Mouse (Mus musculus) liver, embryonic 11.5 days (tissue): ENCODE data around the gene Adh6b. TPM values are rescaled to one million over a fixed set of nuclear protein-coding genes. Genes with fewer than 3 reads are reported as not detected.
"Not testable (repeated sequence)": the region's sequence is repeated elsewhere in the genome, so short reads cannot be mapped to it uniquely, and the experiment has no call there.

Experiments used
- ATAC-seq: fragments of 200-750 bp; cut with Nextera tagmentation; replicated peaks from 2 replicates; pipeline ENCODE4 v1.8.0; 2017; ENCODE audit warnings: moderate number of reproducible peaks, mild to moderate bottlenecking, moderate TSS enrichment, moderate library complexity; ENCODE audit not compliant: low FRiP score
- DNase-seq: peaks from one replicate; pipeline ENCODE4 v3.0.0-alpha.2; 2017; ENCODE audit warnings: low spot score
- H3K27ac ChIP-seq: fragments of 300-500 bp; sonication (generic); 2 replicates; pipeline ENCODE4 v1.5.1; 2014; ENCODE audit warnings: mild to moderate bottlenecking, low read depth, low read length, control low read depth
- H3K27me3 ChIP-seq: fragments of 300-500 bp; sonication (generic); replicated peaks from 2 replicates; pipeline ENCODE4 v1.6.1; 2014; ENCODE audit warnings: low read length, mixed read lengths; ENCODE audit not compliant: control insufficient read depth, insufficient read depth
- H3K36me3 ChIP-seq: fragments of 300-500 bp; sonication (generic); 2 replicates; pipeline ENCODE4 v1.6.1; 2014; ENCODE audit warnings: mild to moderate bottlenecking, low read length, moderate library complexity, mixed read lengths; ENCODE audit not compliant: control insufficient read depth, insufficient read depth
- H3K4me1 ChIP-seq: fragments of 300-500 bp; sonication (generic); replicated peaks from 2 replicates; pipeline ENCODE4 v1.6.1; 2014; ENCODE audit warnings: low read length, mixed read lengths; ENCODE audit not compliant: control insufficient read depth, insufficient read depth
- H3K4me2 ChIP-seq: fragments of 300-500 bp; sonication (generic); 2 replicates; pipeline ENCODE4 v1.6.1; 2014; ENCODE audit warnings: mild to moderate bottlenecking, control low read depth, moderate library complexity
- H3K4me3 ChIP-seq: fragments of 300-500 bp; sonication (generic); 2 replicates; pipeline ENCODE4 v1.5.1; 2014; ENCODE audit warnings: low read depth, low read length, control low read depth
- H3K9ac ChIP-seq: fragments of 300-500 bp; sonication (generic); 2 replicates; pipeline ENCODE4 v1.6.1; 2014; ENCODE audit warnings: low read depth, low read length, control low read depth
- H3K9me3 ChIP-seq: fragments of 300-500 bp; sonication (generic); 2 replicates; pipeline ENCODE4 v1.6.1; 2016; ENCODE audit warnings: low read length, inconsistent platforms, mixed read lengths; ENCODE audit not compliant: control insufficient read depth
- WGBS: fragments of 180-500 bp; shearing (Covaris S2); extraction: QIAGEN DNeasy Blood & Tissue Kit; methylation state at CpG from one replicate; pipeline ENCODE4 v1.1.7; 2014; 5-methylcytosine and 5-hydroxymethylcytosine counted together
- polyA plus RNA-seq: library from polyadenylated mRNA; unstranded; fragments of >200 nt; fragmentation: Nextera tagmentation; extraction: Ambion mirVana; gene quantifications from 2 replicates; pipeline ENCODE4 v1.2.1, GENCODE M21; 2014

The Adh6b gene
- polyA plus RNA-seq, 1 experiment from 2014 or later = 0.89 TPM

- Histone ChIP-seq H3K4me2 (no peak overlapping the region), H3K4me3 (no peak overlapping the region), H3K36me3 (no peaks in the 10 kb centered on the region), H3K9ac (no peak overlapping the region), H3K27ac (no peak overlapping the region), H3K4me1 (no peaks in the 10 kb centered on the region), H3K9me3 (no peaks in the 10 kb centered on the region), H3K27me3 (no peaks in the 10 kb centered on the region)
- ATAC-seq (no peak), DNase-seq (no peak)
- 43% methylated on average over 3 of the region's 3 CpGs for WGBS
Observed at GRCm38 (mm10) chr3:138336104-138336754, 5.3 kb upstream of the Adh6b start.

- Histone ChIP-seq H3K4me1 (no peaks in the 10 kb centered on the region), H3K9ac (no peak overlapping the region), H3K27ac (no peak overlapping the region), H3K36me3 (no peaks in the 10 kb centered on the region), H3K9me3 (no peaks in the 10 kb centered on the region), H3K27me3 (no peaks in the 10 kb centered on the region), H3K4me2 (no peak overlapping the region), H3K4me3 (no peak overlapping the region)
- ATAC-seq = no peak
- WGBS = 32% methylated on average over 3 of the region's 3 CpGs
- no peak for DNase-seq
Observed at GRCm38 (mm10) chr3:138347041-138347440, 5.5 kb downstream of the Adh6b start.

- 88% methylated on average over 11 of the region's 11 CpGs for WGBS
- Histone ChIP-seq H3K4me2 (no peak overlapping the region), H3K4me3 (no peak overlapping the region), H3K27ac (no peak overlapping the region), H3K4me1 (no peaks in the 10 kb centered on the region), H3K36me3 (no peaks in the 10 kb centered on the region), H3K9ac (no peak overlapping the region), H3K9me3 (no peaks in the 10 kb centered on the region), H3K27me3 (no peaks in the 10 kb centered on the region)
- no peak for ATAC-seq
- no peak for DNase-seq
Observed at GRCm38 (mm10) chr3:138352012-138352809, 10.6 kb downstream of the Adh6b start.

- DNase-seq (no peak), ATAC-seq (no peak)
- Histone ChIP-seq H3K27ac (no peak overlapping the region), H3K36me3 (no peaks in the 10 kb centered on the region), H3K4me3 (no peak overlapping the region), H3K4me2 (no peak overlapping the region), H3K4me1 (no peaks in the 10 kb centered on the region), H3K9ac (no peak overlapping the region), H3K9me3 (no peaks in the 10 kb centered on the region), H3K27me3 (no peaks in the 10 kb centered on the region)
- WGBS = 79% methylated on average over 7 of the region's 7 CpGs
Observed at GRCm38 (mm10) chr3:138358856-138359255, 17.3 kb downstream of the Adh6b start.

GRCm38 (mm10) chr3:138360721-138361120, 19.1 kb downstream of the Adh6b start:
- ATAC-seq (no peak), DNase-seq (no peak)
- 70% methylated on average over 4 of the region's 4 CpGs for WGBS
- no peaks in the 10 kb centered on the region for H3K36me3 ChIP-seq
- no peaks in the 10 kb centered on the region for H3K9me3 ChIP-seq
- no peak overlapping the region for H3K4me2 ChIP-seq
- no peak overlapping the region for H3K4me3 ChIP-seq
- no peaks in the 10 kb centered on the region for H3K27me3 ChIP-seq
- no peak overlapping the region for H3K9ac ChIP-seq
- H3K27ac ChIP-seq = no peak overlapping the region
- H3K4me1 ChIP-seq = no peaks in the 10 kb centered on the region

- Histone ChIP-seq H3K9me3 (no peaks in the 10 kb centered on the region), H3K27ac (no peak overlapping the region), H3K36me3 (no peaks in the 10 kb centered on the region), H3K4me3 (no peak overlapping the region), H3K4me1 (no peaks in the 10 kb centered on the region), H3K27me3 (no peaks in the 10 kb centered on the region), H3K9ac (no peak overlapping the region), H3K4me2 (no peak overlapping the region)
- 67% methylated on average over 2 of the region's 2 CpGs for WGBS
- ATAC-seq (no peak), DNase-seq (no peak)
Observed at GRCm38 (mm10) chr3:138362920-138363319, 21.3 kb downstream of the Adh6b start.

GRCm38 (mm10) chr3:138366181-138366580, 24.6 kb downstream of the Adh6b start:
- no peak for DNase-seq
- Histone ChIP-seq H3K27ac (no peak overlapping the region), H3K4me1 (no peaks in the 10 kb centered on the region), H3K9ac (no peak overlapping the region), H3K4me3 (no peak overlapping the region), H3K27me3 (no peaks in the 10 kb centered on the region), H3K4me2 (no peak overlapping the region), H3K36me3 (no peaks in the 10 kb centered on the region), H3K9me3 (no peaks in the 10 kb centered on the region)
- no peak for ATAC-seq
- 70% methylated on average over 2 of the region's 2 CpGs for WGBS

- no peaks in the 10 kb centered on the region for H3K9me3 ChIP-seq
- H3K27ac ChIP-seq = no peak overlapping the region
- DNase-seq = no peak
- H3K36me3 ChIP-seq = no peaks in the 10 kb centered on the region
- H3K4me1 ChIP-seq = no peaks in the 10 kb centered on the region
- no peaks in the 10 kb centered on the region for H3K27me3 ChIP-seq
- no peak overlapping the region for H3K4me3 ChIP-seq
- ATAC-seq = no peak
- H3K9ac ChIP-seq = no peak overlapping the region
- 67% methylated on average over 1 of the region's 1 CpGs for WGBS
- no peak overlapping the region for H3K4me2 ChIP-seq
Observed at GRCm38 (mm10) chr3:138369546-138369945, 28.0 kb downstream of the Adh6b start.

- H3K36me3 ChIP-seq, H3K9me3 ChIP-seq, ATAC-seq, H3K4me1 ChIP-seq, DNase-seq, H3K27me3 ChIP-seq, H3K4me3 ChIP-seq, H3K27ac ChIP-seq, H3K9ac ChIP-seq, H3K4me2 ChIP-seq: not testable (repeated sequence)
- 64% methylated on average over 4 of the region's 4 CpGs for WGBS
Observed at GRCm38 (mm10) chr3:138370289-138370688, 28.7 kb downstream of the Adh6b start.
